Mouse (Mus musculus) spleen, adult 12 weeks (tissue): ENCODE results near the gene Frem2.

ENCODE experiments used
- DNase-seq: peaks from one replicate; pipeline ENCODE4 v3.0.0; 2022; ENCODE audit warnings: low spot score

Gene Frem2

DNA sequence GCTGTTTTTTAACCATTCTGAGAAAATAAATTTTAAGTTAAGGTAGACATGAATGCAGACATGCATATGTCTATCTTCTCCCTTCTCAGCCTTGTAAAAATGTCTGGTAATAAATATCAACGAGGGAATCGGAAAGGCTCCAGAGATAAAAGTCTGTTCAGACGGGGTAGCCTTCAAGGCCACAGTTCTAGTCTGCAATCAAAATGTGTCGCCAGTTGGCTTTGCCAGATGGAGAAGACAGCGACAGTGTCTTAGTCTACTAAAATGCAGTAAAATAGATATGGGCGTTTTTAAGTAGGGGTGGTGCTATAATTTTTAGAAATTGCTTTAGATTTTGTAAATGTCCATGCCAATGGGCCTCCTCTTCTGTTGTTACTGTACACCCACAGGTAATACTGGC is 191.8 kb downstream of the Frem2 start:
- no peak for DNase-seq

- peak; percentile 6 for DNase-seq
Observed at GRCm38 (mm10) chr3:53464146-53464698, 192.9 kb downstream of the Frem2 start.
